Mouse (Mus musculus): ENCODE results near the gene Abcg8.

GRCm38 (mm10) chr17:84658195-84658594 is 17.9 kb upstream of the Abcg8 start:
- TF ChIP-seq CTCF (IDR thresholded peaks at IDR 0.05; ENCODE audit: control insufficient read depth, insufficient read depth, insufficient read length) = no peak
- no peak for TF ChIP-seq MYOD1 (IDR thresholded peaks at IDR 0.05; ENCODE audit: control insufficient read depth, insufficient read length, low read depth)
- TF ChIP-seq CEBPB (IDR thresholded peaks at IDR 0.05; ENCODE audit: low read depth) = no peak
- TF ChIP-seq USF1 (IDR thresholded peaks at IDR 0.05; ENCODE audit: low read depth) = no peak
- no peak for TF ChIP-seq MAX (IDR thresholded peaks at IDR 0.05)
- no peak for TF ChIP-seq MYOG (IDR thresholded peaks at IDR 0.05; ENCODE audit: control insufficient read depth, extremely low read depth, insufficient read length)
- TF ChIP-seq FOSL1 (IDR thresholded peaks at IDR 0.05; ENCODE audit: insufficient read depth, low read length, poor library complexity, severe bottlenecking) = no peak
